Mouse (Mus musculus) ovary, postnatal 36 days (tissue): Measurements from ENCODE around the gene Celf6.

ENCODE experiments used
- DNase-seq: peaks from one replicate; pipeline ENCODE4 v3.0.0; 2022; ENCODE audit warnings: low spot score, mixed read lengths

Celf6 gene

GRCm38 (mm10) chr9:59577844-59578504, at the start of gene Celf6:
Gene Celf6 (plus strand): TSS chr9:59577917.
- peak; percentile 93 for DNase-seq

DNA sequence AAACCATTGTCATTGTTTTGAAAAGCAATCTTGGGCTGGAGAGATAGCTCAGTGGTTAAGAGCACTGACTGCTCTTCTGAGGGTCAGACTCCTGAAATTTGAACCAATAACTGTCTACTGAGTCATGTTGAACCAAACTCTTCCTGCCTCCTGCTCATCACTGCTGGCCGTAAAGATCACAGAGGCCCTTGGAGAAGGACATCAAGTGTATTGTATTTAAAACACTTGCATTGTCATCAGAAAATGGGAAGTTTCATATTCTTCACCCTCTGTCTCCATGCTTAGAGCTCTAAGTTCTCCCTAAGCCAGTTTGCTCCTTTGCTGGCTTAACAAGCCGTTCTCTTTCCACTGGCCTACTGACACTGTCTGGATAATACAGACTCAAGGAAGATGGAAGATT, 49.4 kb upstream of the Celf6 start:
- no peak for DNase-seq

DNA sequence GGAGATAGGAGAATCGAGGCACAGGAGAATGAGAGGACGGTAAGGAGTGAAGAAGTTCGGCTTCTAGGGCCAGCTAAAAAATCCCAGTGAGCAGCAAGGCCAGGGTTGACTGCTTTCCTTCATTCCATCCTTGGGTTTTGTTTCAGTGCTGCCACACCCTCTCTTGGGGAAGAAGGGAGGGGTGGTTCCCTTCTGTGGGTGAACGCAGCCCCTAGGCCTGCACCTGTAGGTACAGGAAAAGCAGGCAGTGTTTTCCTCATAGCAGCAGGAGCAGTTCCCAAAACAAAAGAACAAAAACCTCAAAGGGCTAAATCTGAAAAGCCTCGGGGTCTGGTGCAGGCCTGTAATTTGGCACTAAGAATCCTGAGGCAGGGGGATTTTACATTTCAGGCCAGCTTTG, 46.1 kb upstream of the Celf6 start:
- DNase-seq: no peak

DNA sequence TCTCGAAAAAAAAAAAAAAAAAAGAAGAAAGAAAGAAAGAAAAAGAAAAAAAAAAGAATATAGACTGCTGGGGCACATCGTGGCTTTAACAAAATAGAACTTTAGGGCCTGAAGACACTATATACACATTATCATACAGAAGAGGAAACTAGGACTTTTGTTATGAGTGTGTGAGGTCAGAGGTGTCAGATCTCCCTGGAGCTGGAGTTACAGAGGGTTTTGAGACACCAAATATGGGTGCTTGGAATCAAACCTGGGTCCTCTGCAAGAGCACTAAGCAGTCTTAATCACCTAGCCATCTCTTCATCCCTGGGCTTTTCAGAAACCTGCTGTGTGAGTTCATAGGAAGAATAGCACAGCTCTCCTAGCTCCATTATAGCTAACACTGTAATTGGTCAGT, 44.3 kb upstream of the Celf6 start:
- DNase-seq: no peak

- no peak for DNase-seq
Observed at GRCm38 (mm10) chr9:59533889-59534288, 43.8 kb upstream of the Celf6 start.

DNA sequence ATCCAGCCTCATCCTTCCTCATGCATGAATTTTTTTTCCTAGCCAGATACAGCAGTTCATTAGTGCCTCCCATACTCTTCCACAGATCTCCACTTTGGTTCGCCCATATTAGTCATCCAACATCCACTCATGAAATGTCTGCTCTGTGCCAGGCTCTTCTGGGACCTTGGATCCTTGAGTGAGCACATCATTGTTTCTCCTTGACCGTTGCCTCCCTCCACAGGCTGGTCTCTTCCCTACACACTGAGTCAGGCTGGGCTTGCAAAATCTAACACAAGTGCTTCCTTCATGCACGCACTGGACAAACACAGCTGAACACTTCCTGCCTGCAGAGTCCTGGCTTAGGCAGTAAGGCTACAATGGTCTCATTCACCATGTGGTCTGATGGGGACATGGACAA, 40.1 kb upstream of the Celf6 start:
- DNase-seq: no peak

- peak; percentile 80 for DNase-seq
Observed at GRCm38 (mm10) chr9:59539441-59540137, 38.1 kb upstream of the Celf6 start, which contains the start of the genes Hexa and Tmem202. Gene Hexa (plus strand): TSS chr9:59539540. Gene Tmem202 (minus strand): TSS chr9:59539847.

DNA sequence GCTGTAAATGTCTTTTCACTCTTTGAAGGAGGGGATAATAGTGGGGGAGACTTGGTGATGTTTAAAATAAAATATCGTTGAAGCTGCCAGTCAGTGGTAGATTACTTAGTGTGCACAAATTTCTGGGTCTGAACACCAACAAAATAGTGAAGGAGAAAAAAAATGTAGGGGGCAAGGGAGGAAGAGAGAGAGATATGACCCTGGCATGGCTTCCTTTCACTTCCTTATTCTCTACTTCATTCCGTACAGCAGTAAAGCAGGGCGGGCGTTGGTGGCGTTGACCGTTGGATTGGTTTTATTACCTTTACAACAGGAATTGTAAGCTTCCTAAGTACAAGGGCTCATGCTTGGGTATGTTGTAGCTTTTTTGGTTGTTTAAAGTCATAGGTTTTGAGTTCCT, 36.1 kb upstream of the Celf6 start:
- no peak for DNase-seq

DNA sequence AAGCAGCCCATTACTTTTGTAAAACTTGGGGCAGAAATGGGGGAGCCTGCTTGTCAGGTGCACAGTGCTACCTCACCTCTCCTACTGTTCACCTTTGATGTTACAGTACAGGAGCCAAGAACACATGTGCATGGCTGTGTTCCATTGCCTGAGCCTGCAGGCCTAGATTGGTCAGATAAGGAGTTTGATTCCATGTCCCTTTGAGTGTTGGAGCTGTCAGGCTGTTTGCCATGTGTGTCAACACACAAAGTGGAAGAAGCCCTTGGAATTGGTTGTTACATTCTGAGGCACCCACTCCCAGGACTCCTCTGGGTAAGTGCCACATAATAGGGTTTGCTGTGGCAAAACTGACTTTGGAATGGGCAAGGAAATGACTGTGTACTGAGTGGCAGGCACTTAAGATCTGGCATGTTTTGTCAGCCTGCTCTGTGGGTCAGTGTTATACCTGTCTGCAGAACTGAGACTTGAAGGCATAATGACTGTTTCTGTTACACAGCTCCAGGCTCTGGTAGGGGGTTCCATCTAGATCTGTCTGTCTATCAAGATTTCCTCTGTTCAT, 34.9 kb upstream of the Celf6 start:
- DNase-seq: no peak

DNA sequence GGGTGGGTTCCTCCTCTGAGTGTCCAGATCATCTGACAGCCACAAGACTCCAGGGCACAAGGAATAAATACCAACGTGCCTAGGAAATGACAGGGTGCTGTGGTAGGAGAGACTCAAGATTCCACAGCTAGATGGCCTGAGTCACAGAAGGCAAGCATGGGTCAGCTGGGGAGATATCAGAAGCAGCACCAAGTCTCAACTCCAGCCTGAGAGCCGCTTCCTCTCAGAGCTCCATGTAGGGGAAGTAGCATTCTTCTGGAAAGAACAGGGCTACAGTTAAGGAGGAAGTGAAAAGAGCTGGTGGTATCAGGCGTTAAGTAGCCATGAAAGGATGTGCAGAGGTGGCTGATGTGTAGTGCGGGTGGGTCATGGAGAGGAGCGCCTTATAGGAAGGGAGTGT, 33.0 kb upstream of the Celf6 start:
- DNase-seq: no peak

- no peak for DNase-seq
Observed at GRCm38 (mm10) chr9:59547869-59548268, 29.8 kb upstream of the Celf6 start.

DNA sequence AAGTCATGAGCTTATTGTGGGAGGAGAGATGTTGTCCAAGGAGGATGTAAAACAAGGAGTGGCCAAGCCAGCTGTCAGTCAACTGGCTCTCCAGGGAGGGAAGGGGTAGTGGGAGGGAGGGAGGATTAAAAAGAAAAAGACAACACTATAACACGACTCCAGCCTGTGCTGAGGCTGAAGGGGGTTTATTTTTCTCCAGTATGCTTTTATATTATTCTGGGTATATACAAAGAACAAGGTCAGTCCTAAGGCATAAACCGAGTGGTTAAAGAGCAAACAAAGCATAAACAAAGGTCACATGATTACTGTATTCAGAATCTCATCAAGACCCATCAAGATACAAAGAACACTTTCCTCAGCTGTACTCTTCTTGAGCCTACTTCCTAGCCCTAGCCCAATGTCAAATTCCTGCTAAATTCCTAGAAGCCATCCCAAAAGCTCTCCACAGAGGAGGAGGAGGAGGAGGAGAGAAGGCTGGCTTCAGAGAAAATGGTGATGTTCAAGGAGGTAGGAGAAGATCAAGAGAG, 28.7 kb upstream of the Celf6 start:
- DNase-seq: no peak

DNA sequence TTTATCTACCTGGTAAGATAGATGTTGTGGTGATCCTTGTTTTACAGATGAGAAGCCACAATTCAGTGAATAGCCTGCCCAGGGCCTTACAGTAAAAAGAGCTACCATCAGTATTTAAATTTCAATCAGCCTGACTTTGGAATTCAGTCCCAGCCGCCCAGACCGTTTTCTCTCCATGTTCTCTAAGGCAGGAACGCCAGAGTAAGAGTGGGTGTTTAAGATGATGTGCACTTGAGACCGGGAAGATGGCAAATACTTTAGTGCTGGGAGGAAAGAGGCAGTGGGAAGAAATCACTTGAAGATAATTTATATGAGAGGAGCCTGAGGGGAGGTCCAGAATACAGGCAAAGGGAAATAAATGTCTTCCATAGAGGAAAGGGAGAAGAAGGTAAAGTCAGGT, 27.6 kb upstream of the Celf6 start:
- DNase-seq: no peak

DNA sequence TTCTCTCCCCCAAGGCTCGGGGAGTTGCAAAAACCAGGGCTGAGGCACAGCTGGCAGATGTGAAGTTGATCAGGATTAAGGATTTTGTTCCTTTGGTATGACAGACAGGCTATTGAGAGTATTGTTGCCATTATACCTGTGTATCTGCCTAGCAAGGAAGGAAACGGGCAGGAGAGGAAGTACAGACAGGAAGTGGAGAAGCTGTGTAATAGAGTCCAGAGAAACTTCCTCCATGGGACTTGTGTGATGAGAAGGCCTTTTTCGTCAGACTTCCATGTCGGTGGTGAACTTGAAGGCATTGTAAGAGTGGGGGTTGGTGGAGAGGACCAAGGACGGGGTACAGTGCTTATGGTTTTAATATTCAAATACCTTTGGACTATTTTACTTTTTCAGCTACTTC, 26.7 kb upstream of the Celf6 start:
- DNase-seq: no peak

DNA sequence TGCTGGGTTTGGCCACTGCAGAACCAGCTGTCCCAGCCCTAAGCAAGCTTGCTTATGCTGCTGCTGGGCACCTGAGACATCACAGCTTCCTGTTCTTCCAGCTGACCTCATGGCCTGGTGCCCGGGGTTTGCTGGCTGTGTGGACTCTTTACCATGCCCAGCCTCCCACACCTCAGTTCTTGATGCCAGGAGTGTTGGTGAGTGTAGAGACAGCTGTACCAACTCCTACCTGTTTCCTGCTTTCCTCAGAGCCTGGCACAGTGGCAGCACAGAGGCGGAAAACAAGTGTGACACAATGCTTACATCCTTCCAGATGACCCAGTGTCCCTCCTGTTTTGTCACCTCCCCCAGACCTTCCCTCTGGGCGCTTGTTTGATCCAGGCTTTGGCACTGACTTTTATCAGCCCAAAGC, 26.1 kb upstream of the Celf6 start:
- DNase-seq: peak; percentile 48

DNA sequence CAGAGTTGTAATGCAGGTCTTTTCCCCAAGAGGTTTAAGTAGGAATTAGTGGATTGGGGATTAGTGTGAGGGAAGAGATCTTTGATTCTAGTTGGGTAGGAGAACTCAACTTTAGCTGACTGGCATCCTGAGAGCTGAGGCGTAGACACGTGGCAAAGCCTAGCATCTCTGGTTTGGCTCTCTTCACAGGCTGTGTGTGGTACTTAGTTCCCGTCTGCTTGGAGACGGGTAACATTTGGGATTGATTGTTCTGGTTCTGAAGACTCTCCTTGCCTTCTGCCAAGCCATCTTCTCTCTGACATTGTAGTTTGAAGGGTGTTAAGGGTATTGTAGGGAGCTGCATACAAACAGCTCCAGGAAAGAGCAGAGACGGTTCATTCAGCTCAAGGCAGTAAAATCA, 25.1 kb upstream of the Celf6 start:
- no peak for DNase-seq

- no peak for DNase-seq
Observed at GRCm38 (mm10) chr9:59553719-59554118, 24.0 kb upstream of the Celf6 start.

GRCm38 (mm10) chr9:59565600-59565999, 12.1 kb upstream of the Celf6 start:
- DNase-seq: peak; percentile 75

- DNase-seq: peak; percentile 45
Observed at GRCm38 (mm10) chr9:59567111-59567510, 10.6 kb upstream of the Celf6 start.

DNA sequence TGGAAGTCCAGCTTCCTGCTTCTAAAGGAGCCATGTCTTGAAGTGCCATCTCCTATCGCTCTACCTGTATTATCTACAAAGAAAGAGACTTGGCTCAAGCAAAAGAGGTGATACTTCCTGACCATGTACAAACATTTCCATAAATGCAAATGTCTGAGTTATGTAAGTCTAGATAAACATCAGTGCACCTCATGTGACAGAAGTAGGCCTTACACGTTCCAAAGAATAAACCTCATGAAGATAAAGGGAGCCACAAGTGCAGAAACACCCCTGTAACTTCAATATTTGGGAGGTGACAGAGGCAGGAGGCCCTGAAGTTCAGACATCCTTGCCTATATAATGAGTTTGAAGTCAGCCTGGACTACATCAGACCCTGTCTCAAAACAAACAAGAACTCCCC, 5.9 kb upstream of the Celf6 start:
- DNase-seq: no peak

DNA sequence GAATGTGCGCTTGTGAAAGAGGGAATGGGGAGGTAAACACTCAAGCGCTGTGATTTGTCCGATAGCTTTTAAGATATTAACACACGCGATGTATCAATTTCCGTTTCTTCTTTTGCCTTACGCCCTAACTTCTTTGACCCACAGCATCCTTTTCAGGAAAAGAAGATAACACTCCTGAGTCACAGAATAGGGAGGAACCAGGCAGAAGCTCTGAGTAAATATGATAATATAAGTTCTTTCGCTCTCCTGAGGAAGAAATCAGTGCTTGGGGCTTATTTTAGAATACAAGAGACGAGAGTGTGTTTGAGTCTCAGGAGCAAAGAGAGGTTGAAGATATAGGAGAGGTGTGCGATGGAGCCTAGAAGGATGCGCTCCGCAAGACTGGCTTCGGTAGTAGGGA, 316 bp upstream of the Celf6 start:
- DNase-seq: no peak

- DNase-seq: no peak
Observed at GRCm38 (mm10) chr9:59578505-59578867, 769 bp downstream of the Celf6 start.

GRCm38 (mm10) chr9:59584871-59585308, 7.2 kb downstream of the Celf6 start:
- peak; percentile 60 for DNase-seq
